Mouse (Mus musculus): ENCODE data around the gene Oaz2.

DNA sequence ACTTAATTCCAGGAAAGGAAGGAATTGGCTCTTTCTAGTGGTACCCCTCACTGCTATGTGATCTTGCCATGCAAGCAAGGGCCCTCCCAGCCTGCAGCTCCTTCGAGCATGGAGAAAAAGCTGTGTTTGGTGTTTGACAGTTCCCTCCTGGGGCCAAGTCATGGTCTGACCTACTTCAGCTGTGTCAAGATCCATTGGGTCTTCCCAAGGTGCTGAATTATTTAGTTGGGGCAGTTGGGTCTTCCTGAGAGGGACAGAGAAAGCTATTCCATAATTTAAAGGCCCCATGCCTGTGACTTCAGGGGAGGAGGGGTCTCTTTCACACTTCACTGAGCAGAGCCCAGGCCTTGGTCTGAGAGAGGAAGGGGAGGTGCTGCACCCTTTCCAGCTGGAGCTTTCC lies 6.3 kb upstream of the Oaz2 start:
- TF ChIP-seq CTCF (IDR thresholded peaks at IDR 0.05; ENCODE audit: low read depth, low read length): no peak
- no peak for TF ChIP-seq GATA1 (IDR thresholded peaks at IDR 0.05; ENCODE audit: borderline replicate concordance, low read length)

All from G1E (cell line).